Mouse (Mus musculus) small intestine, adult 2 months (tissue): ENCODE measurements around the gene Armc10.

Experiments
- CTCF ChIP-seq: fragments of 200-500 bp; IDR thresholded peaks from 2 replicates; pipeline ENCODE4 v1.5.1; 2012; ENCODE audit warnings: low read depth, mild to moderate bottlenecking, control low read depth, inconsistent platforms, low read length, moderate library complexity, mixed read lengths; ENCODE audit not compliant: insufficient replicate concordance, insufficient read length; ENCODE audit errors: extremely low read depth
- POLR2A ChIP-seq: fragments of 200-500 bp; IDR thresholded peaks from 2 replicates; pipeline ENCODE4 v1.6.1; 2012; ENCODE audit warnings: low read depth, mild to moderate bottlenecking, control low read depth, inconsistent platforms, low read length, moderate library complexity

GRCm38 (mm10) chr5:21675494-21675893 lies 29.9 kb downstream of the Armc10 start:
- TF ChIP-seq CTCF = no peak
- no peak for TF ChIP-seq POLR2A
